Mouse (Mus musculus) myocyte (in vitro differentiated cells): ENCODE data around the gene Pla2g4e. TPM values are rescaled to one million over a fixed set of nuclear protein-coding genes. Genes with fewer than 3 reads are reported as not detected.

Source experiments
- H3K27me3 ChIP-seq: one replicate; pipeline ENCODE4 v1.6.1; 2011; ENCODE audit not compliant: control insufficient read depth, insufficient read depth, insufficient read length
- H3K36me3 ChIP-seq: one replicate; pipeline ENCODE4 v1.6.1; 2011; ENCODE audit not compliant: control insufficient read depth, insufficient read depth
- H3K4me2 ChIP-seq: one replicate; pipeline ENCODE4 v1.6.1; 2011; ENCODE audit warnings: low read depth, control low read depth
- H3K4me3 ChIP-seq: one replicate; pipeline ENCODE4 v1.5.1; 2011; ENCODE audit warnings: mild to moderate bottlenecking, control low read depth, moderate library complexity
- H3K79me2 ChIP-seq: one replicate; pipeline ENCODE4 v1.6.1; 2011; ENCODE audit not compliant: control insufficient read depth, insufficient read depth
- H3ac ChIP-seq: one replicate; pipeline ENCODE4 v1.6.1; 2011; ENCODE audit not compliant: control insufficient read depth, insufficient read length
- CEBPB ChIP-seq: IDR thresholded peaks from 2 replicates; pipeline ENCODE4 v1.6.1; 2011; ENCODE audit warnings: mild to moderate bottlenecking, moderate library complexity; ENCODE audit not compliant: poor library complexity, insufficient read depth, severe bottlenecking
- E2F4 ChIP-seq: IDR thresholded peaks from one replicate; pipeline ENCODE4 v1.6.1; 2011; ENCODE audit warnings: mild to moderate bottlenecking, control low read depth, moderate library complexity; ENCODE audit not compliant: insufficient read depth
- MAX ChIP-seq: IDR thresholded peaks from one replicate; pipeline ENCODE4 v1.6.1; 2011; ENCODE audit warnings: low read depth, mild to moderate bottlenecking, control low read depth
- MYOD1 ChIP-seq, 3 experiments: IDR thresholded peaks; one replicate each; pipeline ENCODE4 v1.6.1; 2011; ENCODE audit warnings: control low read depth in 2 of 3, low read depth in 2 of 3, mild to moderate bottlenecking in 2 of 3, moderate library complexity in 1 of 3; ENCODE audit not compliant: insufficient read length in 2 of 3, control insufficient read depth in 1 of 3
- MYOG ChIP-seq, 3 experiments: IDR thresholded peaks; one replicate each; pipeline ENCODE4 v1.6.1; 2011; ENCODE audit warnings: control low read depth in 2 of 3, low read depth in 2 of 3, mild to moderate bottlenecking in 2 of 3; ENCODE audit not compliant: insufficient read length in 2 of 3, control insufficient read depth in 1 of 3, insufficient read depth in 1 of 3
- POLR2A ChIP-seq: IDR thresholded peaks from one replicate; pipeline ENCODE4 v1.6.1; 2011; ENCODE audit warnings: low read depth, mild to moderate bottlenecking, control low read depth, moderate library complexity; ENCODE audit not compliant: insufficient read length
- POLR2AphosphoS2 ChIP-seq: IDR thresholded peaks from one replicate; pipeline ENCODE4 v1.6.1; 2011; ENCODE audit warnings: low read depth, control low read depth; ENCODE audit not compliant: insufficient read length
- REST ChIP-seq: IDR thresholded peaks from one replicate; pipeline ENCODE4 v1.6.1; 2011; ENCODE audit warnings: mild to moderate bottlenecking, control low read depth, moderate library complexity; ENCODE audit not compliant: insufficient read depth, insufficient read length
- SRF ChIP-seq: IDR thresholded peaks from one replicate; pipeline ENCODE4 v1.6.1; 2011; ENCODE audit warnings: low read depth; ENCODE audit not compliant: control insufficient read depth, insufficient read length
- TCF12 ChIP-seq: IDR thresholded peaks from one replicate; pipeline ENCODE4 v1.6.1; 2011; ENCODE audit warnings: mild to moderate bottlenecking, control low read depth; ENCODE audit not compliant: poor library complexity, insufficient read depth, severe bottlenecking
- TCF3 ChIP-seq: IDR thresholded peaks from one replicate; pipeline ENCODE4 v1.6.1; 2011; ENCODE audit warnings: low read depth, control low read depth; ENCODE audit not compliant: insufficient read length
- USF1 ChIP-seq: IDR thresholded peaks from one replicate; pipeline ENCODE4 v1.6.1; 2011; ENCODE audit warnings: low read depth, mild to moderate bottlenecking, control low read depth, moderate library complexity
- polyA plus RNA-seq: library from polyadenylated mRNA; unstranded; fragments of >200 nt; fragmentation: generic; extraction: Trizol; gene quantifications from one replicate; pipeline ENCODE4 v1.2.1, GENCODE M21; 2012; ENCODE audit warnings: missing spikeins

Gene Pla2g4e
- polyA plus RNA-seq, 1 experiment, result 0.05 TPM

DNA sequence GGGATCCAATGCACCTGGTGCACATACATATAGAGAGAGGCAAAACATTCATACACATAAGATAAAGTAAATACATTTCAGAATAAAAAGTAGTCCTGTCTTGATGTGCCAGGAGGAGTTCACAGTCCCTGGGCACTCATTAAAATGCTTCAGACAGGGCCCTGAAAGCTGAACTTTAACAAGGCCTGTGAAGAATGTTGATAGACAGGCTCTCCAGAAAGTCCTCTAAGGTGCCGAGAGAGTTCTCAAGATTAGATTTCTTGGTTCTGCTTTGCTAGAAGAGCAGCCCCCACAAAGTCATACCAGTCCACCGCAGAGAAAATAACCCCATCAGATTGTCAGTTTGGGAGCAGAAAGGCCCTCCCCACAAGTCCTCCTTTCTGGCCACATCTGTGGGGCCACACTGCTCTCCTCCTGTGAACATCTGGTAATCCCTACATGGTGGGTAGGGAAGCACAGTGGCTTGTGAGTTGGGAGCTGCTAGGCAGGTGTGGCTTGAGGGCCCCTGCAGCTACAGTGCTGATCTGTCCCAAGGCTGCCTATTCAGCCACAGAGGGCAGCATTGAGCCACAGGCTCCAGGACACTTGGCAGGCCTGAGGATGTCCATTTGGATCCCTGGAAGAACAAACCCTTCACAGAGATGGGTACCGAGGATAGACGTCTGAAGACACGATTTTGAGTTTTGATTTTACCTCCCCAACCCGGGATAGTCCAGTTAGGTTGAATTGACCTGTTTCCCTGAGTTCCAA is 59.4 kb downstream of the Pla2g4e start:
- no peak overlapping the region for H3K4me2 ChIP-seq
- no peaks in the 10 kb centered on the region for H3K79me2 ChIP-seq
- TF ChIP-seq POLR2A (no peak), TCF12 (no peak), MYOG (IDR thresholded peaks at IDR 0.05; ENCODE audit: control insufficient read depth in 1 of 3, insufficient read depth in 1 of 3, insufficient read length in 2 of 3, low read depth in 2 of 3) (no peak), E2F4 (no peak), REST (no peak), CEBPB (no peak), SRF (no peak), MYOD1 (IDR thresholded peaks at IDR 0.05; ENCODE audit: control insufficient read depth in 1 of 3, insufficient read length in 2 of 3, low read depth in 2 of 3) (no peak), USF1 (no peak), MAX (no peak), POLR2AphosphoS2 (no peak), TCF3 (no peak)
- peaks cover 16% of the 10 kb centered on the region for H3K27me3 ChIP-seq
- H3ac ChIP-seq, result no peak overlapping the region
- H3K4me3 ChIP-seq, result no peak overlapping the region
- H3K36me3 ChIP-seq, result no peaks in the 10 kb centered on the region

DNA sequence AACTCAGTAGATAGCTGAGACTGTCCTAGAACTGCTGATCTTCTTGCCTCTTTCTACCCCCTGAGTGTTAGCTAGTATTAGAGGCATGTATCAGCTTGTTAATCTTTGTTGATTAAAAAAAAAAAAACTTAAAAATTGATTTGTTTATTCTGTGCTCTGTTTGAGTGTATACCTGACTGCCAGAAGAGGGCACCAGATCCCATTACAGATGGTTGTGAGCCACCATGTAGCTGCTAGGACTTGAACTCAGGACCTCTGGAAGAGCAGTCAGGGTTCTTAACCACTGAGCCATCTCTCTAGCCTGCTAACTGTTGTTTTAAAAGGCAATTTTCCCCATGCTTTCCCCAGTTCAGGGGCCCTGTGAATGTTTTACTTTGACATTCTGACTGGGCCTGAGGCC is 66.2 kb downstream of the Pla2g4e start:
- no peak overlapping the region for H3ac ChIP-seq
- no peak overlapping the region for H3K4me2 ChIP-seq
- TF ChIP-seq POLR2A (no peak), TCF3 (no peak), SRF (no peak), E2F4 (no peak), MAX (no peak), TCF12 (no peak), MYOG (IDR thresholded peaks at IDR 0.05; ENCODE audit: control insufficient read depth in 1 of 3, insufficient read depth in 1 of 3, insufficient read length in 2 of 3, low read depth in 2 of 3) (no peak), MYOD1 (IDR thresholded peaks at IDR 0.05; ENCODE audit: control insufficient read depth in 1 of 3, insufficient read length in 2 of 3, low read depth in 2 of 3) (no peak)
- H3K27me3 ChIP-seq, result peaks cover 16% of the 10 kb centered on the region
- H3K79me2 ChIP-seq, result no peaks in the 10 kb centered on the region
- no peak overlapping the region for H3K4me3 ChIP-seq
- no peaks in the 10 kb centered on the region for H3K36me3 ChIP-seq

GRCm38 (mm10) chr2:120173718-120174117 is 71.4 kb downstream of the Pla2g4e start:
- TF ChIP-seq MYOD1 (IDR thresholded peaks at IDR 0.05; ENCODE audit: control insufficient read depth in 1 of 3, insufficient read length in 2 of 3, low read depth in 2 of 3), result no peak
- TF ChIP-seq POLR2A, result no peak
- no peak for TF ChIP-seq CEBPB
- TF ChIP-seq SRF, result no peak
- no peak for TF ChIP-seq USF1
- TF ChIP-seq MAX, result no peak
- no peak for TF ChIP-seq POLR2AphosphoS2
- TF ChIP-seq REST, result no peak
- TF ChIP-seq MYOG (IDR thresholded peaks at IDR 0.05; ENCODE audit: control insufficient read depth in 1 of 3, insufficient read depth in 1 of 3, insufficient read length in 2 of 3, low read depth in 2 of 3), result no peak
- TF ChIP-seq E2F4, result no peak
- TF ChIP-seq TCF12, result no peak
- TF ChIP-seq TCF3, result no peak
- Histone ChIP-seq H3K4me3 (no peak overlapping the region), H3K79me2 (no peaks in the 10 kb centered on the region), H3K36me3 (no peaks in the 10 kb centered on the region), H3K27me3 (no peaks in the 10 kb centered on the region), H3ac (no peak overlapping the region), H3K4me2 (peak overlapping the region; percentile 55)

GRCm38 (mm10) chr2:120171362-120171761 is 73.8 kb downstream of the Pla2g4e start:
- no peak overlapping the region for H3ac ChIP-seq
- H3K27me3 ChIP-seq, result no peaks in the 10 kb centered on the region
- TF ChIP-seq POLR2A, result no peak
- TF ChIP-seq TCF3, result no peak
- no peak for TF ChIP-seq MAX
- TF ChIP-seq MYOG (IDR thresholded peaks at IDR 0.05; ENCODE audit: control insufficient read depth in 1 of 3, insufficient read depth in 1 of 3, insufficient read length in 2 of 3, low read depth in 2 of 3), result no peak
- TF ChIP-seq E2F4, result no peak
- no peak for TF ChIP-seq TCF12
- TF ChIP-seq POLR2AphosphoS2, result no peak
- TF ChIP-seq REST, result no peak
- no peak for TF ChIP-seq CEBPB
- TF ChIP-seq USF1, result no peak
- TF ChIP-seq MYOD1 (IDR thresholded peaks at IDR 0.05; ENCODE audit: control insufficient read depth in 1 of 3, insufficient read length in 2 of 3, low read depth in 2 of 3), result no peak
- no peak for TF ChIP-seq SRF
- no peak overlapping the region for H3K4me2 ChIP-seq
- no peaks in the 10 kb centered on the region for H3K79me2 ChIP-seq
- no peaks in the 10 kb centered on the region for H3K36me3 ChIP-seq
- no peak overlapping the region for H3K4me3 ChIP-seq
